8 mouse cellular contexts compared by ENCODE assay signal in genomic region chr5:73491074-73491836, GRCm38 (mm10). TPM values are rescaled to one million over a fixed set of nuclear protein-coding genes. Genes with fewer than 3 reads are reported as not detected.
A peak's percentile ranks its signal among the peaks of the same experiment; 100 is the strongest.
DNase-seq lines count a peak whose midpoint lies in the region; ATAC-seq lines count a peak whose summit lies in the region.

No protein-coding gene starts in this region.

- peak overlapping the region; percentile 95 for H3K4me2 ChIP-seq in kidney, embryonic 14.5 days (replicated peaks; ENCODE audit: low read depth, low read length)
- H3K4me2 ChIP-seq in embryonic facial prominence, embryonic 14.5 days (ENCODE audit: low read depth, low read length) = peak overlapping the region; percentile 92
- H3K4me2 ChIP-seq in intestine, embryonic 16.5 days (ENCODE audit: low read depth, low read length) = peak overlapping the region; percentile 94

- H3K4me3 ChIP-seq in kidney, embryonic 14.5 days (ENCODE audit: low read length) = peak overlapping the region; percentile 88
- H3K4me3 ChIP-seq in embryonic facial prominence, embryonic 14.5 days (ENCODE audit: low read depth, low read length) = peak overlapping the region; percentile 90
- peak overlapping the region; percentile 86 for H3K4me3 ChIP-seq in intestine, embryonic 16.5 days (ENCODE audit: low read length)

- H3K4me1 ChIP-seq in kidney, embryonic 14.5 days (ENCODE audit: control insufficient read depth, insufficient read depth, low read length) = peaks cover 3% of the 10 kb centered on the region; the same call in 1 of the 2 replicates
- peaks cover 10% of the 10 kb centered on the region; the same call in 1 of the 2 replicates for H3K4me1 ChIP-seq in embryonic facial prominence, embryonic 14.5 days (ENCODE audit: control insufficient read depth, insufficient read depth, low read length)
- peaks cover 7% of the 10 kb centered on the region for H3K4me1 ChIP-seq in intestine, embryonic 16.5 days (ENCODE audit: control insufficient read depth, insufficient read depth, low read length)

- H3K9me3 ChIP-seq in kidney, embryonic 14.5 days (ENCODE audit: control insufficient read depth, low read length) = no peaks in the 10 kb centered on the region
- no peaks in the 10 kb centered on the region for H3K9me3 ChIP-seq in embryonic facial prominence, embryonic 14.5 days (ENCODE audit: control insufficient read depth, low read length)
- no peaks in the 10 kb centered on the region for H3K9me3 ChIP-seq in intestine, embryonic 16.5 days (ENCODE audit: control insufficient read depth, low read length)

- H3K27ac ChIP-seq in kidney, embryonic 14.5 days (ENCODE audit: low read depth, low read length) = peak overlapping the region; percentile 94
- peak overlapping the region; percentile 93 for H3K27ac ChIP-seq in embryonic facial prominence, embryonic 14.5 days (replicated peaks; ENCODE audit: low read depth, low read length)
- H3K27ac ChIP-seq in intestine, embryonic 16.5 days (ENCODE audit: low read length) = peak overlapping the region; percentile 88

- DNase-seq in kidney, adult 18-20 months = no peak
- DNase-seq in Muller cell, postnatal 12 days (ENCODE audit: inconsistent ontology term) = peak; percentile 68
- peak; percentile 28 for DNase-seq in embryonic facial prominence, embryonic 14.5 days (ENCODE audit: low spot score)
- DNase-seq in mesoderm, embryonic 11.5 days (ENCODE audit: low read depth, low spot score) = peak; percentile 37
- DNase-seq in MN1 (ENCODE audit: low spot score) = no peak
- no peak for DNase-seq in right cerebral cortex, adult 2 months (ENCODE audit: low spot score in 2 of 2)

- peak; percentile 51 for ATAC-seq in kidney, embryonic 14.5 days (ENCODE audit: low FRiP score, low TSS enrichment)
- peak; percentile 44 for ATAC-seq in embryonic facial prominence, embryonic 14.5 days (ENCODE audit: low read depth)
- peak; percentile 61 for ATAC-seq in intestine, embryonic 16.5 days

- H3K9ac ChIP-seq in kidney, embryonic 14.5 days (ENCODE audit: low read depth, low read length) = peak overlapping the region; percentile 72
- H3K9ac ChIP-seq in embryonic facial prominence, embryonic 14.5 days (ENCODE audit: low read depth, low read length) = peak overlapping the region; percentile 78
- peak overlapping the region; percentile 72 for H3K9ac ChIP-seq in intestine, embryonic 16.5 days (ENCODE audit: low read depth, low read length)

- WGBS in kidney, embryonic 14.5 days = under 1% methylated on average over 67 of the region's 70 CpGs
- under 1% methylated on average over 34 of the region's 70 CpGs for WGBS in embryonic facial prominence, embryonic 14.5 days
- WGBS in intestine, embryonic 16.5 days = under 1% methylated on average over 68 of the region's 70 CpGs

- no peaks in the 10 kb centered on the region for H3K27me3 ChIP-seq in kidney, embryonic 14.5 days (ENCODE audit: control insufficient read depth, insufficient read depth, low read length)
- H3K27me3 ChIP-seq in embryonic facial prominence, embryonic 14.5 days (replicated peaks; ENCODE audit: control insufficient read depth, insufficient read depth, low read length) = no peaks in the 10 kb centered on the region
- H3K27me3 ChIP-seq in intestine, embryonic 16.5 days (replicated peaks; ENCODE audit: control insufficient read depth, insufficient read depth, low read length) = no peaks in the 10 kb centered on the region

- no peaks in the 10 kb centered on the region for H3K36me3 ChIP-seq in kidney, embryonic 14.5 days (ENCODE audit: control insufficient read depth, insufficient read depth, low read length)
- no peaks in the 10 kb centered on the region for H3K36me3 ChIP-seq in embryonic facial prominence, embryonic 14.5 days (ENCODE audit: control insufficient read depth, insufficient read depth, low read length)
- H3K36me3 ChIP-seq in intestine, embryonic 16.5 days (ENCODE audit: control insufficient read depth, insufficient read depth, low read length) = no peaks in the 10 kb centered on the region

RNA-seq across cellular contexts. Expression of gene Dcun1d4, which starts 10.5 kb away (rescaled TPM):
- polyA plus RNA-seq in kidney, embryonic 14.5 days (2014; fragmentation: Nextera tagmentation; extraction: Ambion mirVana) = 21.0 and 29.8 TPM in 2 replicates
- 25.7 and 26.4 TPM in 2 replicates for polyA plus RNA-seq in embryonic facial prominence, embryonic 14.5 days (2014; fragmentation: Nextera tagmentation; extraction: Ambion mirVana)
- 14.8 and 14.9 TPM in 2 replicates for polyA plus RNA-seq in intestine, embryonic 16.5 days (2015; fragmentation: Nextera tagmentation; extraction: Ambion mirVana)

Comparison
In these comparisons a context has a peak if more than half of its experiments do, and no peak if none do; other contexts are left out.
1. DNase-seq: peak in Muller cell, postnatal 12 days (single experiment), embryonic facial prominence, embryonic 14.5 days (single experiment) and mesoderm, embryonic 11.5 days (single experiment); none in kidney, adult 18-20 months (single experiment), MN1 (single experiment) and right cerebral cortex, adult 2 months (0 of 2).
2. Peak in every context shown above with its lines, with median percentiles within 50 percentile points of each other: ATAC-seq, H3K27ac ChIP-seq, H3K4me2 ChIP-seq, H3K4me3 ChIP-seq and H3K9ac ChIP-seq.